In the genomic region with DNA sequence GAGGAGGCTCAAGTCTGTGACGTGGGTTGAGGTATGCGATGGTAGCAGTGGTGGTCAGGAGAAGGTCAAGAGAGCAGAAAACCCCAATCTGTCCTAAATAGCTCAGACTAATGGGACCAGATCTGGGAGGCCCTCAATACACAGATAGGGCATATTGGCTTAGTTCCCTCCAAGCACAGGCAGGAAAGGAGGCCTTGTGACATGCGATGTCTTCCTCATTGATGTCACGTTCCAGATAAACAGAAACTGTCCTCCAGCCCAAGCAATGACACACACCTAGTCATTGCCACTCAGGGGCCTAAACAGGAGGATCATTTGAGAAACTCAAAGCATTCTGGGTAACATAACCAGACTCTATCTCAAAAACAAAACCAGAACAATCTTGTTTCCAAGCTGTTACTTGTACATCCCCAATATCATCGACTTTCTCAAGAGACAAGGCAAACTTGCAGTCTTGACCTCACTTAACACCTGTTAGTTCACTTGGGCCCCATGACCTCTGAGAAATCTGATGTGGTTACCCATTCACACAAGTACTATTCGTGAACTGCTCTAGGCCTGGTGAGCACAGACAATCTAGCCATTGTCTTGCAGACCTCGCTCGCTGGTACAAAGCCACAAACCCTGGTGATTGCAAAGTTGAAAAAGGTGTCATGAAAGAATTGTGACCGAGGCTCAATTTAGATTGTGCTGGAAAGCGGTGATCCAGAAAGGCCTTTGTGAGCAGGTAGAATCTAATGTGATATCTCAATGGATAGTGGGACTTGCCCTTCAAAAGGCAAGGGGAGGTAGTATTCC, we compare ENCODE assay signal across 18 mouse cellular contexts.
"Had no signal": no experiment of that assay in that cellular context is flagged by ENCODE, and none has a peak within 500 bp of the region (broad histone marks: within the 10 kb centered on the region; RNA-seq: fewer than 3 reads in every experiment).

No protein-coding gene starts in this region.

- H3K9ac ChIP-seq: limb, embryonic 13.5 days; liver, embryonic 12.5 days; liver, embryonic 15.5 days; midbrain, embryonic 15.5 days; stomach, embryonic 15.5 days had no signal

- ATAC-seq: liver, embryonic 12.5 days; midbrain, embryonic 15.5 days had no signal

- H3K4me3 ChIP-seq: limb, embryonic 10.5 days; limb, embryonic 13.5 days; liver, embryonic 12.5 days; liver, embryonic 15.5 days; midbrain, embryonic 15.5 days; myocyte; stomach, embryonic 15.5 days had no signal

- H3K9me3 ChIP-seq: limb, embryonic 10.5 days; limb, embryonic 13.5 days; liver, embryonic 12.5 days; liver, embryonic 15.5 days; midbrain, embryonic 15.5 days; stomach, embryonic 15.5 days had no signal

- DNase-seq: kidney, adult 18-20 months; kidney, adult 9 months; kidney, postnatal 14 days; kidney, postnatal 4 days; layer of hippocampus, adult 9-11 months; liver; lung, adult 2 months; lung, postnatal 14 days; thymus, postnatal 25 days had no signal

- H3K27me3 ChIP-seq: limb, embryonic 13.5 days; liver, embryonic 12.5 days; liver, embryonic 15.5 days; midbrain, embryonic 15.5 days; stomach, embryonic 15.5 days had no signal

- H3K4me2 ChIP-seq: limb, embryonic 13.5 days; liver, embryonic 12.5 days; liver, embryonic 15.5 days; midbrain, embryonic 11.5 days; midbrain, embryonic 15.5 days; stomach, embryonic 15.5 days had no signal

- H3K4me1 ChIP-seq: limb, embryonic 10.5 days; limb, embryonic 13.5 days; liver, embryonic 12.5 days; liver, embryonic 15.5 days; midbrain, embryonic 15.5 days; stomach, embryonic 15.5 days had no signal

- H3K36me3 ChIP-seq: limb, embryonic 10.5 days; limb, embryonic 13.5 days; liver, embryonic 12.5 days; liver, embryonic 15.5 days; midbrain, embryonic 15.5 days; stomach, embryonic 15.5 days had no signal

- H3K27ac ChIP-seq: limb, embryonic 10.5 days; limb, embryonic 13.5 days; liver, embryonic 12.5 days; liver, embryonic 15.5 days; macrophage; midbrain, embryonic 15.5 days; stomach, embryonic 15.5 days had no signal
